Mouse (Mus musculus): ENCODE measurements around the gene Lrp2.

Lrp2 gene

GRCm38 (mm10) chr2:69585886-69586398, at the start of gene Lrp2:
Lrp2 (minus strand) TSS chr2:69586065.
- DNase-seq: peak; percentile 62

GRCm38 (mm10) chr2:69635064-69635701, 49.3 kb upstream of the Lrp2 start:
- DNase-seq: peak; percentile 73

- DNase-seq: peak; percentile 22
Observed at GRCm38 (mm10) chr2:69631449-69631848, 45.6 kb upstream of the Lrp2 start.

GRCm38 (mm10) chr2:69630792-69631191, 44.9 kb upstream of the Lrp2 start:
- DNase-seq: peak; percentile 59

GRCm38 (mm10) chr2:69629914-69630313, 44.0 kb upstream of the Lrp2 start:
- DNase-seq: no peak

GRCm38 (mm10) chr2:69629215-69629614, 43.4 kb upstream of the Lrp2 start:
- no peak for DNase-seq

GRCm38 (mm10) chr2:69619286-69619685, 33.4 kb upstream of the Lrp2 start:
- DNase-seq: no peak

- DNase-seq: no peak
Observed at GRCm38 (mm10) chr2:69618336-69618735, 32.5 kb upstream of the Lrp2 start.

- DNase-seq: peak; percentile 25
Observed at GRCm38 (mm10) chr2:69613237-69613636, 27.4 kb upstream of the Lrp2 start.

GRCm38 (mm10) chr2:69612716-69613115, 26.9 kb upstream of the Lrp2 start:
- no peak for DNase-seq

GRCm38 (mm10) chr2:69612237-69612636, 26.4 kb upstream of the Lrp2 start:
- no peak for DNase-seq

- no peak for DNase-seq
Observed at GRCm38 (mm10) chr2:69606621-69607020, 20.8 kb upstream of the Lrp2 start.

GRCm38 (mm10) chr2:69603726-69604393, 18.0 kb upstream of the Lrp2 start:
- DNase-seq: no peak

- no peak for DNase-seq
Observed at GRCm38 (mm10) chr2:69593168-69593567, 7.3 kb upstream of the Lrp2 start.

GRCm38 (mm10) chr2:69592536-69592935, 6.7 kb upstream of the Lrp2 start:
- DNase-seq: no peak

GRCm38 (mm10) chr2:69591966-69592505, 6.2 kb upstream of the Lrp2 start:
- DNase-seq: no peak

- peak; percentile 41 for DNase-seq
Observed at GRCm38 (mm10) chr2:69590548-69590947, 4.7 kb upstream of the Lrp2 start.

- DNase-seq: peak; percentile 16
Observed at GRCm38 (mm10) chr2:69587896-69588295, 2.0 kb upstream of the Lrp2 start.

- no peak for DNase-seq
Observed at GRCm38 (mm10) chr2:69586821-69587728, 1.2 kb upstream of the Lrp2 start.

GRCm38 (mm10) chr2:69585191-69585885, 527 bp downstream of the Lrp2 start:
- peak; percentile 9 for DNase-seq

GRCm38 (mm10) chr2:69584117-69584933, 1.5 kb downstream of the Lrp2 start:
- no peak for DNase-seq

Measured in lung, postnatal 10 days (tissue).